Mouse (Mus musculus) gastrocnemius, adult 8-10 months (tissue): ENCODE measurements around the gene Abcc1. TPM values are rescaled to one million over a fixed set of nuclear protein-coding genes. Genes with fewer than 3 reads are reported as not detected.

Experiments used
- DNase-seq, 2 experiments: peaks; one replicate each; pipeline ENCODE4 v3.0.0; 2022; ENCODE audit warnings: low spot score in 2 of 2
- total RNA-seq, 4 experiments: library from RNA; stranded (reverse); gene quantifications; 2 replicates each; pipeline ENCODE4 v1.2.4; 2022

Gene Abcc1
- total RNA-seq, 4 experiments from 2014 or later = 17.2 to 23.2 (median 21.4) TPM

DNA sequence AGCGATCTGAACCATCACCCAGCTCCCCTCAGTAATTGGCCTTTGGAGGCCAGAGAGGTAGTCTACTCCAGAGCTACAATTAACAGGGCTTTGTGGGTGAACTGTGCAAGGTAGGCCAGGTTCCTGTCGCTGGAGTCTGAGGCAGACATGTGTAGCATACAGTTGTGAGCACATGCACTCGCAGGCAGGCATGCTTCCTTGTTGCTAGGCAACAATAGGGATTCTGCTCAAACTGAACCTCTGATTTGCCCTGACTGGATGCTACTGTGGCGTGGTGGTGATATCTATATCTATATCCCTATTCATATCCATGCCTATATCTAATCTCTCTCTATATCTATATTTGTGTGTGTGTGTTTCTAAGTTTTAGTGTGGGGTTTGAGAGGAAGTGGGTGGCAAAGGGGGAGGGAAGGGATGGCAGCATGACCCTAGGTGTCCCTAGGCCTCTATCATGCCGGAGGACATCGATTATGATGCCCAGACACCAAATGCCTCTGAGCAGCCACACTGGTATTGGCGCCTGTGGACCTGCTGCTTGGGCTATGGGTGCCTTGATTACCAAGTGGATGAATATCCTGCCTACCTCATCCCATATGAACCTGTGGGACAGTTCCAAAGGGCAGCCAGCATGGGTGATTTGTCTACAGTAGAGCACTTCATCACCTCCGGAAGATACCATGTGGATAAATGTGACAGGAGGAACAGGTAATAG lies 140.4 kb downstream of the Abcc1 start:
- DNase-seq = no peak

DNA sequence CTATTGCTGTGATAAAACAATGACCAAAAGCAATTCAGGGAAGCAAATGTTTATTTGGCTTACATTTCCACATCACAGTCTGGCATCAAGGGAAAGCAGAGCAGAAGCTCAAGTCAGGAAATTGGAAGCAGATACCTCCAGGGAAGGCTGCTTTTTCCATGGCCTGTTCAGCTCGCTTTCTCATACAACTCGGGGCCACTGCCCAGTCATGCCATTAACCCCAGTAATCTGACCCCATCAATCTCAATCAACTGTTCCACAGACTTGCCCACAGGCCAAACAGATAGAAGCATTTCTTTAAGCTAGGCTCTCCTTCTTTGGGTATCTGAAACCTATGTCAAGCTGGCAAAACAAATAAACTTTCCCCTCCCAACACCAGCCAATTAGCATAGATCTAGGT lies 145.1 kb downstream of the Abcc1 start:
- DNase-seq = no peak

Other genes with a start within 250 kb of the Abcc1 start
- 10 to 100 TPM; 27.2 to 32.5 (median 28.7) TPM for gene Nde1, start 198.3 kb upstream of the Abcc1 start, total RNA-seq
- gene Marf1, start 198.2 kb upstream of the Abcc1 start, total RNA-seq = 10 to 100 TPM; 21.1 to 25.7 (median 21.9) TPM
- 10 to 100 TPM; 11.5 to 20.6 (median 14.3) TPM for gene Myh11, start 70.2 kb upstream of the Abcc1 start, total RNA-seq
- 10 to 100 TPM; 62.1 to 69.9 (median 67.5) TPM for gene Fopnl, start 44.2 kb upstream of the Abcc1 start, total RNA-seq
- not detected for gene A630010A05Rik, start 200.8 kb downstream of the Abcc1 start, total RNA-seq